Mouse (Mus musculus) embryonic fibroblast, embryonic 13.5 days (primary cell): ENCODE measurements around the gene Synpo2. TPM values are rescaled to one million over a fixed set of nuclear protein-coding genes. Genes with fewer than 3 reads are reported as not detected.

ENCODE experiments used
- H3K27ac ChIP-seq: 2 replicates; pipeline ENCODE4 v1.5.1; 2012; ENCODE audit warnings: low read length, control low read depth, inconsistent platforms; ENCODE audit not compliant: insufficient read depth
- H3K4me1 ChIP-seq: 2 replicates; pipeline ENCODE4 v1.6.1; 2011; ENCODE audit warnings: low read length; ENCODE audit not compliant: control insufficient read depth, insufficient read depth
- H3K4me3 ChIP-seq: 2 replicates; pipeline ENCODE4 v1.5.1; 2011; ENCODE audit warnings: mild to moderate bottlenecking, control low read depth, low read length; ENCODE audit not compliant: insufficient read depth
- CTCF ChIP-seq: IDR thresholded peaks from 2 replicates; pipeline ENCODE4 v1.5.1; 2011; ENCODE audit warnings: mild to moderate bottlenecking, control low read depth, low read length, moderate library complexity, borderline replicate concordance; ENCODE audit not compliant: insufficient read depth
- POLR2A ChIP-seq: IDR thresholded peaks from 2 replicates; pipeline ENCODE4 v1.6.1; 2011; ENCODE audit warnings: low read depth, mild to moderate bottlenecking, control low read depth, low read length, moderate library complexity
- polyA plus RNA-seq: library from polyadenylated mRNA; stranded (reverse); fragments of >200 nt; gene quantifications from 2 replicates; pipeline ENCODE4 v1.2.4, GENCODE M21; 2011; ENCODE audit warnings: low read depth; ENCODE audit not compliant: missing spikeins, insufficient read length

Gene Synpo2
- polyA plus RNA-seq, 1 experiment: 6.2 TPM

- peaks cover 14% of the 10 kb centered on the region for H3K4me1 ChIP-seq
- TF ChIP-seq CTCF: no peak
- TF ChIP-seq POLR2A: no peak
- peak overlapping the region; percentile 98 for H3K27ac ChIP-seq
- H3K4me3 ChIP-seq: no peak overlapping the region
Measured at GRCm38 (mm10) chr3:123054178-123054577, 181.8 kb downstream of the Synpo2 start.

DNA sequence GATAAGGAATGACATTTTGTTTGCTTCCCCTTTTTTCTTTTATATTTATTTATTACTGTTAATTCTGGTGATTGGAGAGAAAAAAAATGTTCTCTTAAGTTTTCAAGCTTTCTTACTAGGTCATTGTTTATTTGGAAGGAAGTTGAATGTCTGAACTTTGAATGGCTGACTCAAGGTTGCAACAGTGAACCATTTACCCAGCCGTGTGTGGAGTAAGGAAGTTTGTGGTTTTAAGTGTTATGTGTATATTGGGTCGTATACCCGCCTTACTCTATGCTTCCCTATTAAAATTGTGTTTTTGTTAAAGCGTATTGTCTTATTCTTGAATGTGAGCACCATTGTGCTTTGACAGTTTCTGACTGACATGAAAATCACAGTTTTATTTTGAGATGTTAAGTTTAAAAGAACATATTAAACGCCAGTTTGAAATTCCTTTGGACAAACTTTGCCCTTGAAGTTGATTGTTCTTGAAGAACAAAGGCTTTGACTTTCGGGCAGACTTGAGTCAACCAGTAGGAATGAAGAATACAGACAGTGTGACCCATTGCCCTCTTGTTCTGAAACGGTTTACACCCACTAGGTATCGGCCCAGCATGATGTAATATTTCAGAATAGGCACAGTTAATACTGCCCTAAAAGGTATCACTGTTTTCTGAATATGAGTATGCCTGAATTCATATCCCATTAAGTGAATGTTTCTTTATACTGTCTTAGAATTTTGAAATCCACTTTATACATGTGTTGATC, 182.6 kb downstream of the Synpo2 start:
- H3K4me1 ChIP-seq: peaks cover 14% of the 10 kb centered on the region
- TF ChIP-seq POLR2A: no peak
- no peak for TF ChIP-seq CTCF
- peak overlapping the region; percentile 98 for H3K27ac ChIP-seq
- no peak overlapping the region for H3K4me3 ChIP-seq

DNA sequence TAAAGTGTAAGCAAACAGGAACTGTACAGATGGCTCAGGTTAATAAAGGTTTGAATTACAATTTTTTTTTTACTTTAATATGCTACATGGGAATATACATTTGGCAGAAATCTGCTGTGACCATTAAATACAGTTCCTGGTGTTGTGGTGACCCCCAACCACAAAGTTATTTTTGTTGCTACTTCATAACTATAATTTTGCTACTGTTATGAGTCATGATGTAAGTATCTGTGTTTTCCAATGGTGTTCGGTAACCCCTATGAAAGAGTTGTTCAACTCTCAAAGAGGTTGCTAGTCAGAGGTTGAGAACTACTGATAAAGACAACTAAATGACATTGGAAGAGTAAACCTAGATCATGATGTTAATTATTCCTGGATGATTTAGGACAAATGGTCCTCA, 193.6 kb downstream of the Synpo2 start:
- peaks cover 5% of the 10 kb centered on the region; the same call in 1 of the 2 replicates for H3K4me1 ChIP-seq
- TF ChIP-seq CTCF: no peak
- no peak for TF ChIP-seq POLR2A
- H3K27ac ChIP-seq: no peak overlapping the region
- no peak overlapping the region for H3K4me3 ChIP-seq

GRCm38 (mm10) chr3:123034752-123035151, 201.2 kb downstream of the Synpo2 start, which contains the start of gene Myoz2:
Gene Myoz2 (minus strand): TSS chr3:123035015.
- H3K4me1 ChIP-seq: no peaks in the 10 kb centered on the region
- no peak within 1 kb of the TSS for H3K4me3 ChIP-seq
- TF ChIP-seq POLR2A (no peak), CTCF (no peak)
- no peak within 1 kb of the TSS for H3K27ac ChIP-seq

- TF ChIP-seq POLR2A (no peak), CTCF (no peak)
- no peaks in the 10 kb centered on the region for H3K4me1 ChIP-seq
- no peak overlapping the region for H3K27ac ChIP-seq
- no peak overlapping the region for H3K4me3 ChIP-seq
Measured at GRCm38 (mm10) chr3:123033804-123034203, 202.1 kb downstream of the Synpo2 start.

Other genes starting within 250 kb of the Synpo2 start
- gene Myoz2, start 201.1 kb downstream of the Synpo2 start, polyA plus RNA-seq: not detected in 2 replicates
- 156 and 157 TPM in 2 replicates for gene Sec24d, start 31.3 kb upstream of the Synpo2 start, polyA plus RNA-seq
- 14.1 and 17.9 TPM in 2 replicates for gene Mettl14, start 150.0 kb upstream of the Synpo2 start, polyA plus RNA-seq
- 2.1 and 3.6 TPM in 2 replicates for gene Prss12, start 210.8 kb upstream of the Synpo2 start, polyA plus RNA-seq